22 mouse cellular contexts compared by ENCODE assay signal in the genomic region with DNA sequence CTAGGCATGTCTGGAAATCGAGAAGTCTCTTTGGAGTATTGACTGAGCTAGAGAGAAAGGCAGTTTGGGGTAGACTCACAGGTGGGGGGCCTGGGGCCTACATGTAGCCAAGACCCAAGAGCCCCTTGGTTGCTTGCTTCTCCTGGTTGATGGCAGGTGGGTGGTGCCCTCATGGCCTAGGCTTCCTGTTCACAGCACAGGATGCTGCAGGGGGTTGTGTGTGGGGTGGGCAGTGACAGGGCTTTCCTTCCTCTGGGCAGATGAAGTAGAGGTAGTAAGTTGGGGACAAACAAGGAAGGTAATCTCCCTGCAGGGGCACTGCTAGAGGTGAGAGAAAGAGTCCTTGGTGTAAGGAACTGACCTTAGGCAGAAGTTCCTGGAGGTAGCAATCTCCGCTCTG. TPM values are rescaled to one million over a fixed set of nuclear protein-coding genes. Genes with fewer than 3 reads are reported as not detected.
DNase-seq lines count a peak whose midpoint lies in the region; ATAC-seq lines count a peak whose summit lies in the region.
"Had no signal": no experiment of that assay in that cellular context is flagged by ENCODE, and none has a peak within 500 bp of the region (broad histone marks: within the 10 kb centered on the region; RNA-seq: fewer than 3 reads in every experiment).

No protein-coding gene starts in this region.

- 82% methylated on average over 2 of the region's 2 CpGs for WGBS in heart, embryonic 16.5 days
- 90% methylated on average over 2 of the region's 2 CpGs for WGBS in limb, embryonic 10.5 days

- no peaks in the 10 kb centered on the region for H3K9me3 ChIP-seq in heart, embryonic 16.5 days (replicated peaks; ENCODE audit: control insufficient read depth, low read length)
- no peaks in the 10 kb centered on the region for H3K9me3 ChIP-seq in limb, embryonic 10.5 days (replicated peaks)
- H3K9me3 ChIP-seq: heart, embryonic 10.5 days; hindbrain, embryonic 12.5 days; midbrain, embryonic 12.5 days; stomach, embryonic 15.5 days had no signal

- peaks cover 57% of the 10 kb centered on the region for H3K4me1 ChIP-seq in heart, embryonic 16.5 days (ENCODE audit: control insufficient read depth, insufficient read depth, low read length)
- peaks cover 28% of the 10 kb centered on the region for H3K4me1 ChIP-seq in limb, embryonic 10.5 days

- H3K27ac ChIP-seq in heart, embryonic 16.5 days (ENCODE audit: low read length): peak overlapping the region; percentile 75
- 0 out of 2 replicates have a peak overlapping the region, but pooled peaks have one; percentile 2 for H3K27ac ChIP-seq in limb, embryonic 10.5 days
- H3K27ac ChIP-seq: hindbrain, embryonic 12.5 days; left cerebral cortex, adult 2 months; midbrain, embryonic 12.5 days had no signal

- DNase-seq in heart, adult 8-10 months (ENCODE audit: low spot score): no peak
- DNase-seq in CD8-positive naive resting alpha-beta T cell, adult 2 months (ENCODE audit: low read depth in 2 of 2, low spot score in 2 of 2): peak; percentile 28 to 46
- no peak for DNase-seq in limb, embryonic 10.5 days (ENCODE audit: low spot score)
- DNase-seq in thymus, postnatal 10 days (ENCODE audit: low spot score in 2 of 2): peak; percentile 73 to 79
- no peak for DNase-seq in layer of hippocampus, adult 11-12 months (ENCODE audit: low spot score)
- DNase-seq in adrenal gland, postnatal 36 days: no peak
- DNase-seq: cerebellum, adult 11 months; forebrain, postnatal 0 days; gastrocnemius, postnatal 10 days; kidney, postnatal 4 days had no signal

- H3K36me3 ChIP-seq in heart, embryonic 16.5 days (ENCODE audit: control insufficient read depth, insufficient read depth): no peaks in the 10 kb centered on the region
- H3K36me3 ChIP-seq in limb, embryonic 10.5 days: no peaks in the 10 kb centered on the region
- H3K36me3 ChIP-seq: heart, embryonic 10.5 days; hindbrain, embryonic 12.5 days; midbrain, embryonic 12.5 days; stomach, embryonic 15.5 days had no signal

- no peaks in the 10 kb centered on the region for H3K27me3 ChIP-seq in heart, embryonic 16.5 days (ENCODE audit: control insufficient read depth, insufficient read depth, low read length)
- no peaks in the 10 kb centered on the region for H3K27me3 ChIP-seq in limb, embryonic 10.5 days (ENCODE audit: low read depth, poor library complexity, severe bottlenecking)
- H3K27me3 ChIP-seq: hindbrain, embryonic 12.5 days; stomach, embryonic 15.5 days had no signal

- no peak for ATAC-seq in heart, embryonic 16.5 days (replicated peaks; ENCODE audit: extremely low read depth, insufficient read depth, low FRiP score)
- no peak for ATAC-seq in frontal cortex, adult (ENCODE audit: low TSS enrichment)
- ATAC-seq: activated CD4-positive, CD25-positive, alpha-beta regulatory T cell, adult 4 months; forebrain, postnatal 0 days; intestine, postnatal 0 days had no signal

- H3K4me3 ChIP-seq in heart, embryonic 16.5 days (ENCODE audit: low read length): no peak overlapping the region
- no peak overlapping the region for H3K4me3 ChIP-seq in limb, embryonic 10.5 days
- H3K4me3 ChIP-seq: heart, embryonic 10.5 days; hindbrain, embryonic 12.5 days; left cerebral cortex, adult 2 months; midbrain, embryonic 12.5 days; stomach, embryonic 15.5 days had no signal

- H3K4me2 ChIP-seq in heart, embryonic 16.5 days (ENCODE audit: low read depth, low read length): no peak overlapping the region
- H3K4me2 ChIP-seq: hindbrain, embryonic 12.5 days; midbrain, embryonic 12.5 days; stomach, embryonic 15.5 days had no signal

- no peak overlapping the region for H3K9ac ChIP-seq in heart, embryonic 16.5 days (ENCODE audit: low read length)
- H3K9ac ChIP-seq: forebrain, postnatal 0 days; hindbrain, embryonic 12.5 days; midbrain, embryonic 12.5 days; stomach, embryonic 15.5 days had no signal

RNA-seq across cellular contexts. Expression of gene Egfl7, which starts 27.7 kb away (rescaled TPM):
- 188 and 216 TPM in 2 replicates for polyA plus RNA-seq in heart, embryonic 16.5 days (2015; fragmentation: Nextera tagmentation; extraction: Ambion mirVana)
- total RNA-seq in heart, adult 8-10 months (2022): 100 to 1,000 TPM; 122 to 172 (median 148) TPM
- polyA plus RNA-seq in limb, embryonic 10.5 days (2016; fragmentation: Nextera tagmentation; extraction: Ambion mirVana): 96.5 and 97.2 TPM in 2 replicates
- 100 to 1,000 TPM in 1 of 2 experiments, 10 to 100 TPM in 1; 86.2 to 127 TPM for total RNA-seq in adrenal gland, postnatal 36 days (2021)

RNA-seq across cellular contexts. Expression of gene Gm20532, which starts 34.4 kb away (rescaled TPM):
- not detected in 2 replicates for polyA plus RNA-seq in heart, embryonic 16.5 days (2015; fragmentation: Nextera tagmentation; extraction: Ambion mirVana)
- not detected for total RNA-seq in heart, adult 8-10 months (2022)
- polyA plus RNA-seq in limb, embryonic 10.5 days (2016; fragmentation: Nextera tagmentation; extraction: Ambion mirVana): not detected in 2 replicates
- total RNA-seq in adrenal gland, postnatal 36 days (2021): not detected
- total RNA-seq: forebrain, postnatal 0 days; left cerebral cortex, adult 2 months had no signal
- polyA plus RNA-seq: activated CD4-positive, CD25-positive, alpha-beta regulatory T cell, adult 4 months; cortical plate, adult 2 months; forebrain, postnatal 0 days; heart, embryonic 10.5 days; hindbrain, embryonic 12.5 days; intestine, postnatal 0 days; limb, embryonic 14.5 days; midbrain, embryonic 12.5 days; neural tube, embryonic 11.5 days; stomach, embryonic 15.5 days had no signal

RNA-seq across cellular contexts. Expression of gene Notch1, which starts 35.6 kb away (rescaled TPM):
- polyA plus RNA-seq in heart, embryonic 16.5 days (2015; fragmentation: Nextera tagmentation; extraction: Ambion mirVana): 17.9 and 21.8 TPM in 2 replicates
- 10 to 100 TPM; 22.2 to 36.5 (median 29.1) TPM for total RNA-seq in heart, adult 8-10 months (2022)
- 8.5 and 11.8 TPM in 2 replicates for polyA plus RNA-seq in limb, embryonic 10.5 days (2016; fragmentation: Nextera tagmentation; extraction: Ambion mirVana)
- 10 to 100 TPM; 17.5 to 25.5 TPM for total RNA-seq in adrenal gland, postnatal 36 days (2021)

RNA-seq across cellular contexts. Expression of gene Agpat2, which starts 52.2 kb away (rescaled TPM):
- polyA plus RNA-seq in heart, embryonic 16.5 days (2015; fragmentation: Nextera tagmentation; extraction: Ambion mirVana): 25.9 and 28.5 TPM in 2 replicates
- total RNA-seq in heart, adult 8-10 months (2022): 10 to 100 TPM; 51.1 to 65.9 (median 60.8) TPM
- polyA plus RNA-seq in limb, embryonic 10.5 days (2016; fragmentation: Nextera tagmentation; extraction: Ambion mirVana): 13.2 and 14.5 TPM in 2 replicates
- 100 to 1,000 TPM; 301 to 364 TPM for total RNA-seq in adrenal gland, postnatal 36 days (2021)

Comparison
In these comparisons a context has a peak if more than half of its experiments do, and no peak if none do; other contexts are left out.
1. DNase-seq: peak in CD8-positive naive resting alpha-beta T cell, adult 2 months (2 of 2) and thymus, postnatal 10 days (2 of 2); none in heart, adult 8-10 months (single experiment), limb, embryonic 10.5 days (single experiment), layer of hippocampus, adult 11-12 months (single experiment) and adrenal gland, postnatal 36 days (0 of 2).